Mouse (Mus musculus): ENCODE results near the gene Plekha5.

- TF ChIP-seq CTCF (IDR thresholded peaks at IDR 0.05; ENCODE audit: insufficient read depth, low read depth, low read length) (no peak), POLR2A (IDR thresholded peaks at IDR 0.05; ENCODE audit: insufficient read depth, low read depth, low read length) (no peak)
Observed at GRCm38 (mm10) chr6:140456393-140457163, 32.7 kb downstream of the Plekha5 start.

Measured in olfactory bulb, adult 2 months (tissue).